Mouse (Mus musculus) hindbrain, postnatal 0 days (tissue): ENCODE measurements around the gene Spata20. TPM values are rescaled to one million over a fixed set of nuclear protein-coding genes. Genes with fewer than 3 reads are reported as not detected.

ENCODE experiments used
- ATAC-seq: fragments of 200-750 bp; cut with Nextera tagmentation; 2 replicates; pipeline ENCODE4 v1.8.0; 2017; ENCODE audit warnings: mild to moderate bottlenecking, moderate TSS enrichment, moderate library complexity
- DNase-seq: peaks from one replicate; pipeline ENCODE4 v3.0.0-alpha.2; 2015; ENCODE audit warnings: low spot score
- H3K27ac ChIP-seq: fragments of 300-500 bp; sonication (generic); 2 replicates; pipeline ENCODE4 v1.5.1; 2014; ENCODE audit warnings: mild to moderate bottlenecking
- H3K27me3 ChIP-seq: fragments of 300-500 bp; sonication (generic); 2 replicates; pipeline ENCODE4 v1.6.1; 2014; ENCODE audit warnings: low read length, mixed read lengths; ENCODE audit not compliant: insufficient read depth
- H3K36me3 ChIP-seq: fragments of 300-500 bp; sonication (generic); 2 replicates; pipeline ENCODE4 v1.6.1; 2014; ENCODE audit warnings: low read length, mixed read lengths; ENCODE audit not compliant: insufficient read depth
- H3K4me1 ChIP-seq: fragments of 300-500 bp; sonication (generic); 2 replicates; pipeline ENCODE4 v1.6.1; 2014; ENCODE audit warnings: antibody characterized with exemption, low read length, mixed read lengths; ENCODE audit not compliant: insufficient read depth
- H3K4me2 ChIP-seq: fragments of 300-500 bp; sonication (generic); 2 replicates; pipeline ENCODE4 v1.6.1; 2014; ENCODE audit warnings: low read depth, mild to moderate bottlenecking, low read length, moderate library complexity, mixed read lengths
- H3K4me3 ChIP-seq: fragments of 300-500 bp; sonication (generic); 2 replicates; pipeline ENCODE4 v1.5.1; 2014; ENCODE audit warnings: low read length
- H3K9ac ChIP-seq: fragments of 300-500 bp; sonication (generic); replicated peaks from 2 replicates; pipeline ENCODE4 v1.6.1; 2014; ENCODE audit warnings: mild to moderate bottlenecking, low read length, moderate library complexity, mixed read lengths
- H3K9me3 ChIP-seq: fragments of 300-500 bp; sonication (generic); 2 replicates; pipeline ENCODE4 v1.6.1; 2016; ENCODE audit warnings: low read length, mixed read lengths
- CTCF ChIP-seq: IDR thresholded peaks from 2 replicates; pipeline ENCODE4 v1.5.1; 2016; ENCODE audit warnings: antibody characterized with exemption, control low read depth, low read depth
- WGBS: fragments of 180-500 bp; shearing (Covaris S2); extraction: QIAGEN DNeasy Blood & Tissue Kit; methylation state at CpG from one replicate; pipeline ENCODE4 v1.1.7; 2014; 5-methylcytosine and 5-hydroxymethylcytosine counted together
- polyA plus RNA-seq: library from polyadenylated mRNA; unstranded; fragments of >200 nt; fragmentation: Nextera tagmentation; extraction: Ambion mirVana; gene quantifications from 2 replicates; pipeline ENCODE4 v1.2.1, GENCODE M21; 2015
- total RNA-seq: library from RNA; depleted of rRNA; stranded (reverse); fragments of >200 nt; gene quantifications from 2 replicates; pipeline ENCODE4 v1.2.3, GENCODE M21; 2014; rRNA removed

Gene Spata20
- total and polyA plus RNA-seq, 2 experiments from 2014 or later: 1.0 to 1.5 TPM

GRCm38 (mm10) chr11:94445300-94445699 is 40.7 kb downstream of the Spata20 start:
- Histone ChIP-seq H3K4me2 (no peak overlapping the region), H3K9me3 (no peaks in the 10 kb centered on the region), H3K36me3 (no peaks in the 10 kb centered on the region; the same call in 1 of the 2 replicates), H3K4me3 (no peak overlapping the region), H3K27ac (0 out of 2 replicates have a peak overlapping the region, but pooled peaks have one; percentile 26), H3K9ac (no peak overlapping the region), H3K27me3 (no peaks in the 10 kb centered on the region), H3K4me1 (peaks cover 29% of the 10 kb centered on the region; the same call in 1 of the 2 replicates)
- WGBS: 37% methylated on average over 4 of the region's 4 CpGs
- no peak for TF ChIP-seq CTCF
- ATAC-seq (no peak), DNase-seq (no peak)

GRCm38 (mm10) chr11:94444829-94445228 is 41.1 kb downstream of the Spata20 start:
- peaks cover 29% of the 10 kb centered on the region; the same call in 1 of the 2 replicates for H3K4me1 ChIP-seq
- H3K9ac ChIP-seq: no peak overlapping the region
- 39% methylated on average over 5 of the region's 5 CpGs for WGBS
- H3K4me2 ChIP-seq: no peak overlapping the region
- no peak for TF ChIP-seq CTCF
- ATAC-seq (no peak), DNase-seq (no peak)
- H3K36me3 ChIP-seq: no peaks in the 10 kb centered on the region; the same call in 1 of the 2 replicates
- H3K9me3 ChIP-seq: no peaks in the 10 kb centered on the region
- H3K27ac ChIP-seq: no peak overlapping the region
- H3K4me3 ChIP-seq: no peak overlapping the region
- H3K27me3 ChIP-seq: no peaks in the 10 kb centered on the region

- no peaks in the 10 kb centered on the region; the same call in 1 of the 2 replicates for H3K36me3 ChIP-seq
- no peak for TF ChIP-seq CTCF
- no peaks in the 10 kb centered on the region for H3K27me3 ChIP-seq
- DNase-seq (no peak), ATAC-seq (no peak)
- H3K4me1 ChIP-seq: peaks cover 24% of the 10 kb centered on the region; the same call in 1 of the 2 replicates
- no peak overlapping the region for H3K9ac ChIP-seq
- 0 out of 2 replicates have a peak overlapping the region, but pooled peaks have one; percentile 11 for H3K27ac ChIP-seq
- H3K4me2 ChIP-seq: no peak overlapping the region
- H3K9me3 ChIP-seq: no peaks in the 10 kb centered on the region
- WGBS: 48% methylated on average over 9 of the region's 9 CpGs
- H3K4me3 ChIP-seq: no peak overlapping the region
These were observed 44.2 kb downstream of the Spata20 start for GRCm38 (mm10) chr11:94441752-94442151.

- WGBS: 26% methylated on average over 7 of the region's 7 CpGs
- peak overlapping the region; percentile 11 for H3K27ac ChIP-seq
- no peak overlapping the region for H3K9ac ChIP-seq
- DNase-seq: peak; percentile 60
- peak; percentile 64; the same call in 1 of the 2 replicates for ATAC-seq
- H3K4me1 ChIP-seq: peaks cover 24% of the 10 kb centered on the region; the same call in 1 of the 2 replicates
- no peak overlapping the region for H3K4me2 ChIP-seq
- H3K9me3 ChIP-seq: no peaks in the 10 kb centered on the region
- H3K4me3 ChIP-seq: no peak overlapping the region
- H3K36me3 ChIP-seq: no peaks in the 10 kb centered on the region; the same call in none of the 2 replicates
- no peaks in the 10 kb centered on the region for H3K27me3 ChIP-seq
- no peak for TF ChIP-seq CTCF
These were observed 44.9 kb downstream of the Spata20 start for GRCm38 (mm10) chr11:94441122-94441521.

- DNase-seq: peak; percentile 48
- Histone ChIP-seq H3K4me1 (peaks cover 19% of the 10 kb centered on the region; the same call in 1 of the 2 replicates), H3K36me3 (no peaks in the 10 kb centered on the region; the same call in none of the 2 replicates), H3K27me3 (no peaks in the 10 kb centered on the region), H3K4me2 (no peak overlapping the region), H3K4me3 (no peak overlapping the region), H3K9me3 (no peaks in the 10 kb centered on the region), H3K9ac (no peak overlapping the region), H3K27ac (peak overlapping the region; percentile 11; the same call in 1 of the 2 replicates)
- ATAC-seq: no peak
- 47% methylated on average over 6 of the region's 6 CpGs for WGBS
- TF ChIP-seq CTCF: no peak
These were observed 45.6 kb downstream of the Spata20 start for GRCm38 (mm10) chr11:94440421-94440820.

- Histone ChIP-seq H3K27me3 (no peaks in the 10 kb centered on the region), H3K9ac (no peak overlapping the region), H3K4me3 (no peak overlapping the region), H3K4me2 (no peak overlapping the region), H3K27ac (0 out of 2 replicates have a peak overlapping the region, but pooled peaks have one; percentile 32), H3K4me1 (peaks cover 18% of the 10 kb centered on the region), H3K36me3 (peaks cover 5% of the 10 kb centered on the region; the same call in 1 of the 2 replicates), H3K9me3 (no peaks in the 10 kb centered on the region)
- DNase-seq (no peak), ATAC-seq (0 out of 2 replicates have a peak, but pooled peaks have one; percentile 8)
- WGBS: 25% methylated on average over 9 of the region's 9 CpGs
- no peak for TF ChIP-seq CTCF
These were observed 56.8 kb downstream of the Spata20 start for GRCm38 (mm10) chr11:94429011-94429651.

Other genes starting within 250 kb of the Spata20 start
- 7.0 and 10.1 TPM in 2 replicates for gene Wfikkn2, start 240.2 kb downstream of the Spata20 start, total RNA-seq
- 10.4 and 10.5 TPM in 2 replicates for gene Wfikkn2, start 240.2 kb downstream of the Spata20 start, polyA plus RNA-seq
- not detected in 2 replicates for gene Gm21885, start 204.3 kb downstream of the Spata20 start, total RNA-seq
- 0.24 TPM in 1 of 2 replicates, not detected in the other for gene Gm21885, start 204.3 kb downstream of the Spata20 start, polyA plus RNA-seq
- gene Luc7l3, start 164.2 kb downstream of the Spata20 start, total RNA-seq: 36.8 and 44.3 TPM in 2 replicates
- 101 and 115 TPM in 2 replicates for gene Luc7l3, start 164.2 kb downstream of the Spata20 start, polyA plus RNA-seq
- gene Ankrd40, start 158.2 kb downstream of the Spata20 start, total RNA-seq: 48.1 and 69.1 TPM in 2 replicates
- gene Ankrd40, start 158.2 kb downstream of the Spata20 start, polyA plus RNA-seq: 15.1 and 16.2 TPM in 2 replicates
- gene Abcc3, start 93.2 kb downstream of the Spata20 start, total RNA-seq: 4.5 and 4.7 TPM in 2 replicates
- 1.0 and 1.8 TPM in 2 replicates for gene Abcc3, start 93.2 kb downstream of the Spata20 start, polyA plus RNA-seq
- 87.7 and 90.3 TPM in 2 replicates for gene Cacna1g, start 12.0 kb downstream of the Spata20 start, total RNA-seq
- 10.0 and 10.4 TPM in 2 replicates for gene Cacna1g, start 12.0 kb downstream of the Spata20 start, polyA plus RNA-seq
- gene Epn3, start 13.8 kb upstream of the Spata20 start, total RNA-seq: 2.7 and 6.2 TPM in 2 replicates
- 3.6 and 3.7 TPM in 2 replicates for gene Epn3, start 13.8 kb upstream of the Spata20 start, polyA plus RNA-seq
- gene Mycbpap, start 35.6 kb upstream of the Spata20 start, total RNA-seq: 2.3 and 4.8 TPM in 2 replicates
- gene Mycbpap, start 35.6 kb upstream of the Spata20 start, polyA plus RNA-seq: 1.1 and 1.5 TPM in 2 replicates
- 9.3 and 12.9 TPM in 2 replicates for gene Rsad1, start 63.1 kb upstream of the Spata20 start, total RNA-seq
- 9.2 and 11.3 TPM in 2 replicates for gene Rsad1, start 63.1 kb upstream of the Spata20 start, polyA plus RNA-seq
- 0.61 and 1.2 TPM in 2 replicates for gene Chad, start 78.9 kb upstream of the Spata20 start, total RNA-seq
- gene Chad, start 78.9 kb upstream of the Spata20 start, polyA plus RNA-seq: 1.2 and 1.4 TPM in 2 replicates
- 4.8 and 6.8 TPM in 2 replicates for gene Acsf2, start 115.7 kb upstream of the Spata20 start, total RNA-seq
- 2.6 and 2.8 TPM in 2 replicates for gene Acsf2, start 115.7 kb upstream of the Spata20 start, polyA plus RNA-seq
- 105 and 113 TPM in 2 replicates for gene Lrrc59, start 143.6 kb upstream of the Spata20 start, total RNA-seq
- 127 and 131 TPM in 2 replicates for gene Lrrc59, start 143.6 kb upstream of the Spata20 start, polyA plus RNA-seq
- gene Mrpl27, start 167.6 kb upstream of the Spata20 start, total RNA-seq: 36.3 and 61.2 TPM in 2 replicates
- 178 and 182 TPM in 2 replicates for gene Mrpl27, start 167.6 kb upstream of the Spata20 start, polyA plus RNA-seq
- 3.8 TPM in 2 replicates for gene Eme1, start 167.8 kb upstream of the Spata20 start, total RNA-seq
- gene Eme1, start 167.8 kb upstream of the Spata20 start, polyA plus RNA-seq: 1.9 and 2.4 TPM in 2 replicates
- 44.0 and 53.5 TPM in 2 replicates for gene Xylt2, start 191.3 kb upstream of the Spata20 start, total RNA-seq
- 13.6 and 14.9 TPM in 2 replicates for gene Xylt2, start 191.3 kb upstream of the Spata20 start, polyA plus RNA-seq
- gene Gm11541, start 218.3 kb upstream of the Spata20 start, total RNA-seq: 0.63 TPM in 1 of 2 replicates, not detected in the other
- 0.39 and 0.42 TPM in 2 replicates for gene Gm11541, start 218.3 kb upstream of the Spata20 start, polyA plus RNA-seq